Mouse (Mus musculus): ENCODE results near the gene Dcun1d3.

Gene Dcun1d3

DNA sequence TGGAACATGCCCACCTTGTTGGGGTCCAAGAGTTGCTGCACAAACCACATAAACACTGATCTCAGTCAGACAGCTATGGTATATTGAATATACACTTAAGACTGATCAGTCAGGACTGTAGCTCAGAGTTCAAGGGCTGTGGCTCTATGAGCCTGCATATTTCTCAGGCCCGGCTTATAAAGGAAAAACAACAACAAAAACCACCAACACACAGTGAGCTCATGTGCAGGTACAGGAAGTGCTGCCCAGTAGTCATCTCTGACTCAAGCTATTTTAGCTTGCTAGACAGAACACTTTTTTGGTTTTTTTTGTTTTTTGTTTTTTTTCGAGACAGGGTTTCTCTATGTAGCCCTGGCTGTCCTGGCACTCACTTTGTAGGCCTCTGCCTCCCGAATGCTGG is 87.4 kb downstream of the Dcun1d3 start:
- no peak for DNase-seq (ENCODE audit: extremely low spot score, low read depth, low spot score)

DNA sequence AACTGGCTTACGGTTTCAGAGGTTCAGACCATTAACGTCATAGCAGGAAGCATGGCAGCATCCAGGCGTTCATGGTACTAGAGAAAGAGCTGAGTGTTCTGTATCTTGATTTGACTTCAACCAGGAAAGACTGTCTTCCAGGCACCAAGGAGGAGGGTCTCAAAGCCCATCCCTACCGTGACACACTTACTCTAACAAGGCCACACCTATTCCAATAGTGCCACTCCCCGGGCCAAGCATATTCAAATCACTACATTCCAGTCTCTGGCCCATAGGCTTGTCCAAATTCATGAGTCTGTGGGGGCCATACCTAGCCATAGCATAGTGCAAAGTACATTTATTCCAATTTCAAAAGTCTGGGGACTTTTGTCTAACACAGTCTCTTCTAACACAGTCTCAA is 88.7 kb downstream of the Dcun1d3 start:
- DNase-seq (ENCODE audit: extremely low spot score, low read depth, low spot score) = no peak
